Mouse (Mus musculus): ENCODE results near the gene Olfr697.
"Not testable (repeated sequence)": the region's sequence is repeated elsewhere in the genome, so short reads cannot be mapped to it uniquely, and the experiment has no call there.

Gene Olfr697

GRCm38 (mm10) chr7:106742343-106742742 is at the start of gene Olfr697:
Olfr697 (minus strand) TSS chr7:106742443.
- no peak for DNase-seq (ENCODE audit: low spot score)

GRCm38 (mm10) chr7:106788330-106788729 is 46.1 kb upstream of the Olfr697 start:
- no peak for DNase-seq (ENCODE audit: low spot score)

- not testable (repeated sequence) for DNase-seq (ENCODE audit: low spot score)
Measured at GRCm38 (mm10) chr7:106761008-106761407, 18.8 kb upstream of the Olfr697 start.

- no peak for DNase-seq (ENCODE audit: low spot score)
Measured at GRCm38 (mm10) chr7:106758800-106759199, 16.6 kb upstream of the Olfr697 start.

- DNase-seq (ENCODE audit: low spot score) = no peak
Measured at GRCm38 (mm10) chr7:106755297-106755696, 13.1 kb upstream of the Olfr697 start, which contains the start of gene Olfr698. Olfr698 (minus strand) TSS chr7:106755397.

- no peak for DNase-seq (ENCODE audit: low spot score)
Measured at GRCm38 (mm10) chr7:106745811-106746210, 3.6 kb upstream of the Olfr697 start.

GRCm38 (mm10) chr7:106737028-106737427 is 5.2 kb downstream of the Olfr697 start:
- DNase-seq (ENCODE audit: low spot score) = no peak

- DNase-seq (ENCODE audit: low spot score) = no peak
Measured at GRCm38 (mm10) chr7:106733717-106734116, 8.5 kb downstream of the Olfr697 start.

- DNase-seq (ENCODE audit: low spot score) = not testable (repeated sequence)
Measured at GRCm38 (mm10) chr7:106725654-106726053, 16.6 kb downstream of the Olfr697 start.

GRCm38 (mm10) chr7:106716296-106716695 is 25.9 kb downstream of the Olfr697 start, which contains the start of gene Olfr695:
Olfr695 (minus strand) TSS chr7:106716396.
- no peak for DNase-seq (ENCODE audit: low spot score)

GRCm38 (mm10) chr7:106711463-106711862 is 30.8 kb downstream of the Olfr697 start:
- no peak for DNase-seq (ENCODE audit: low spot score)

GRCm38 (mm10) chr7:106707705-106708104 is 34.5 kb downstream of the Olfr697 start:
- DNase-seq (ENCODE audit: low spot score) = not testable (repeated sequence)

GRCm38 (mm10) chr7:106696891-106697290 is 45.4 kb downstream of the Olfr697 start:
- DNase-seq (ENCODE audit: low spot score) = no peak

- DNase-seq (ENCODE audit: low spot score) = no peak
Measured at GRCm38 (mm10) chr7:106692976-106693375, 49.3 kb downstream of the Olfr697 start.

GRCm38 (mm10) chr7:106691714-106692113 is 50.5 kb downstream of the Olfr697 start, which contains the start of gene Olfr694:
Olfr694 (minus strand) TSS chr7:106691814.
- DNase-seq (ENCODE audit: low spot score) = no peak
